In genomic region chr4:155785819-155786218, GRCm38 (mm10) we compare ENCODE assay signal across 8 mouse cellular contexts. TPM values are rescaled to one million over a fixed set of nuclear protein-coding genes. Genes with fewer than 3 reads are reported as not detected.
DNase-seq lines count a peak whose midpoint lies in the region; ATAC-seq lines count a peak whose summit lies in the region.

Gene Tmem88b (minus strand): TSS chr4:155785874.

- no peaks in the 10 kb centered on the region for H3K9me3 ChIP-seq in kidney, embryonic 16.5 days (ENCODE audit: low read length)
- H3K9me3 ChIP-seq in hindbrain, embryonic 11.5 days (ENCODE audit: control insufficient read depth, low read length): no peaks in the 10 kb centered on the region
- no peaks in the 10 kb centered on the region for H3K9me3 ChIP-seq in midbrain, embryonic 10.5 days (replicated peaks)

- H3K36me3 ChIP-seq in kidney, embryonic 16.5 days (ENCODE audit: insufficient read depth, low read length): no peaks in the 10 kb centered on the region
- H3K36me3 ChIP-seq in hindbrain, embryonic 11.5 days (ENCODE audit: control insufficient read depth, insufficient read depth, low read length): no peaks in the 10 kb centered on the region
- H3K36me3 ChIP-seq in midbrain, embryonic 10.5 days: no peaks in the 10 kb centered on the region

- H3K27ac ChIP-seq in kidney, embryonic 16.5 days (ENCODE audit: low read length): no peak within 1 kb of the TSS
- no peak within 1 kb of the TSS for H3K27ac ChIP-seq in hindbrain, embryonic 11.5 days (ENCODE audit: low read depth, low read length)
- H3K27ac ChIP-seq in midbrain, embryonic 10.5 days (replicated peaks): peak within 1 kb of the TSS; percentile 92

- no peak for DNase-seq in kidney, adult 9 months
- DNase-seq in ZHBTc4 (ENCODE audit: low read depth, low spot score): peak; percentile 48
- peak; percentile 12 for DNase-seq in hindbrain, embryonic 11.5 days (ENCODE audit: low spot score)
- no peak for DNase-seq in midbrain, embryonic 10.5 days (ENCODE audit: low spot score)
- no peak for DNase-seq in spleen, postnatal 36 days (ENCODE audit: low spot score in 2 of 2)
- no peak for DNase-seq in testis, postnatal 10 days (ENCODE audit: low spot score)
- DNase-seq in gastrocnemius, adult 18-20 months (ENCODE audit: low spot score): no peak

- H3K27me3 ChIP-seq in kidney, embryonic 16.5 days (ENCODE audit: insufficient read depth, low read length): no peaks in the 10 kb centered on the region
- H3K27me3 ChIP-seq in hindbrain, embryonic 11.5 days (ENCODE audit: control insufficient read depth, insufficient read depth, low read length): no peaks in the 10 kb centered on the region
- peaks cover 12% of the 10 kb centered on the region; the same call in 1 of the 2 replicates for H3K27me3 ChIP-seq in midbrain, embryonic 10.5 days (ENCODE audit: low read depth, poor library complexity, severe bottlenecking)

- peak within 1 kb of the TSS; percentile 75 for H3K4me2 ChIP-seq in kidney, embryonic 16.5 days (replicated peaks; ENCODE audit: low read depth, low read length)
- H3K4me2 ChIP-seq in hindbrain, embryonic 11.5 days (replicated peaks; ENCODE audit: low read depth, low read length): peak within 1 kb of the TSS; percentile 73

- ATAC-seq in kidney, embryonic 16.5 days (ENCODE audit: low FRiP score, low TSS enrichment): no peak
- no peak for ATAC-seq in hindbrain, embryonic 11.5 days (ENCODE audit: low FRiP score)

- peak within 1 kb of the TSS; percentile 80 for H3K9ac ChIP-seq in kidney, embryonic 16.5 days (replicated peaks; ENCODE audit: low read length)
- H3K9ac ChIP-seq in hindbrain, embryonic 11.5 days (ENCODE audit: low read depth, low read length): peak within 1 kb of the TSS; percentile 11; the same call in 1 of the 2 replicates

- WGBS in kidney, embryonic 16.5 days: 72% methylated on average over 5 of the region's 5 CpGs
- WGBS in hindbrain, embryonic 11.5 days: 69% methylated on average over 5 of the region's 5 CpGs
- WGBS in midbrain, embryonic 10.5 days: 81% methylated on average over 5 of the region's 5 CpGs

- peak within 1 kb of the TSS; percentile 56 for H3K4me3 ChIP-seq in kidney, embryonic 16.5 days (ENCODE audit: low read length)
- no peak within 1 kb of the TSS for H3K4me3 ChIP-seq in hindbrain, embryonic 11.5 days (ENCODE audit: low read depth, low read length)
- H3K4me3 ChIP-seq in midbrain, embryonic 10.5 days: peak within 1 kb of the TSS; percentile 75

- peaks cover 15% of the 10 kb centered on the region for H3K4me1 ChIP-seq in kidney, embryonic 16.5 days (ENCODE audit: insufficient read depth, low read length)
- no peaks in the 10 kb centered on the region for H3K4me1 ChIP-seq in hindbrain, embryonic 11.5 days (replicated peaks; ENCODE audit: control insufficient read depth, insufficient read depth, low read length)
- H3K4me1 ChIP-seq in midbrain, embryonic 10.5 days: peaks cover 29% of the 10 kb centered on the region

RNA-seq across cellular contexts. Expression of gene Tmem88b, which starts in this region (rescaled TPM):
- 0.32 and 0.33 TPM in 2 replicates for polyA plus RNA-seq in kidney, embryonic 16.5 days (2015; fragmentation: Nextera tagmentation; extraction: Ambion mirVana)
- polyA plus RNA-seq in hindbrain, embryonic 11.5 days (2014; fragmentation: Nextera tagmentation; extraction: Ambion mirVana): 0.25 and 0.52 TPM in 2 replicates
- 0.31 and 0.45 TPM in 2 replicates for polyA plus RNA-seq in midbrain, embryonic 10.5 days (2016; fragmentation: Nextera tagmentation; extraction: Ambion mirVana)
- under 1 TPM; 0.39 to 0.47 TPM for total RNA-seq in gastrocnemius, adult 18-20 months (2021)

Comparison
In these comparisons a context has a peak if more than half of its experiments do, and no peak if none do; other contexts are left out.
1. Peak in DNase-seq, H3K9ac ChIP-seq and H3K4me2 ChIP-seq in hindbrain, embryonic 11.5 days; RNA of the gene not detected or under 1 TPM.